Mouse (Mus musculus) intestine, embryonic 14.5 days (tissue): ENCODE data around the gene Rmdn3. TPM values are rescaled to one million over a fixed set of nuclear protein-coding genes. Genes with fewer than 3 reads are reported as not detected.

ENCODE experiments used
- ATAC-seq: fragments of 200-750 bp; cut with Nextera tagmentation; replicated peaks from 2 replicates; pipeline ENCODE4 v1.8.0; 2017; ENCODE audit warnings: low read depth, moderate number of reproducible peaks, moderate TSS enrichment, moderate library complexity; ENCODE audit not compliant: low FRiP score, low TSS enrichment
- DNase-seq: peaks from one replicate; pipeline ENCODE4 v3.0.0-alpha.2; 2018; ENCODE audit warnings: low spot score
- H3K27ac ChIP-seq: fragments of 300-500 bp; sonication (generic); 2 replicates; pipeline ENCODE4 v1.5.1; 2014; ENCODE audit warnings: low read depth, mild to moderate bottlenecking, control low read depth
- H3K27me3 ChIP-seq: fragments of 300-500 bp; sonication (generic); replicated peaks from 2 replicates; pipeline ENCODE4 v1.6.1; 2014; ENCODE audit warnings: low read length, control low read depth; ENCODE audit not compliant: control insufficient read depth, insufficient read depth
- H3K36me3 ChIP-seq: fragments of 300-500 bp; sonication (generic); 2 replicates; pipeline ENCODE4 v1.6.1; 2014; ENCODE audit warnings: low read length, control low read depth; ENCODE audit not compliant: control insufficient read depth, insufficient read depth
- H3K4me1 ChIP-seq: fragments of 300-500 bp; sonication (generic); replicated peaks from 2 replicates; pipeline ENCODE4 v1.6.1; 2014; ENCODE audit warnings: low read length, control low read depth, mixed read lengths; ENCODE audit not compliant: control insufficient read depth, insufficient read depth
- H3K4me2 ChIP-seq: fragments of 300-500 bp; sonication (generic); 2 replicates; pipeline ENCODE4 v1.6.1; 2014; ENCODE audit warnings: low read length
- H3K4me3 ChIP-seq: fragments of 300-500 bp; sonication (generic); 2 replicates; pipeline ENCODE4 v1.5.1; 2014; ENCODE audit warnings: low read depth, low read length, control low read depth, mixed read lengths
- H3K9ac ChIP-seq: fragments of 300-500 bp; sonication (generic); 2 replicates; pipeline ENCODE4 v1.6.1; 2014; ENCODE audit warnings: mild to moderate bottlenecking, low read length
- H3K9me3 ChIP-seq: fragments of 300-500 bp; sonication (generic); 2 replicates; pipeline ENCODE4 v1.6.1; 2016; ENCODE audit warnings: low read length, control low read depth; ENCODE audit not compliant: control insufficient read depth
- WGBS: fragments of 180-500 bp; shearing (Covaris S2); extraction: QIAGEN DNeasy Blood & Tissue Kit; methylation state at CpG from one replicate; pipeline ENCODE4 v1.1.7; 2014; 5-methylcytosine and 5-hydroxymethylcytosine counted together
- polyA plus RNA-seq: library from polyadenylated mRNA; unstranded; fragments of >200 nt; fragmentation: Nextera tagmentation; extraction: Ambion mirVana; gene quantifications from 2 replicates; pipeline ENCODE4 v1.2.1, GENCODE M21; 2014

Gene Rmdn3
- polyA plus RNA-seq, 1 experiment from 2014 or later: 33.6 TPM

- H3K36me3 ChIP-seq: peaks cover 86% of the 10 kb centered on the region
- WGBS: 91% methylated on average over 6 of the region's 6 CpGs
These were observed 10.4 kb downstream of the Rmdn3 start for GRCm38 (mm10) chr2:119146435-119146834.

DNA sequence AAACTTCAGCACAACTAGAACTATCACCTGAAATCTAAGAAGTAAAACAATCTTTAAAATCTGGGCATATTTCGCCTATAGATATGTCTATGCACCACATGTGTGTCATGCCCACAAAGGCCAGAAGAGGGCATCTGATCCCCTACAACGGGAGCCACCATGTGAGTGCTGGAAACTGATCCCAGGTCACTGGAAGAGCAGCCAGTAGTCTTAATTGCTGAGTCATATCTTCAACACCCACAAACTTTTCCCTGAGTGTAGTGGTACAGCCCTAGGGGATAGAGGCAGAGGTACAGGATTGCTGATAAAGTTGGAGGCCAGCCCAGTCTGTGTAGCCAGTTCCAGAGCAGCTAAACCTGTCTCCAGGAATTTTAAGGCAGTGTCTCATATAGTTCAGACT is 11.6 kb downstream of the Rmdn3 start:
- Histone ChIP-seq H3K9ac (no peak overlapping the region), H3K9me3 (no peaks in the 10 kb centered on the region), H3K4me3 (no peak overlapping the region), H3K4me2 (no peak overlapping the region), H3K27me3 (no peaks in the 10 kb centered on the region), H3K36me3 (peaks cover 81% of the 10 kb centered on the region), H3K27ac (no peak overlapping the region), H3K4me1 (no peaks in the 10 kb centered on the region)
- DNase-seq: no peak
- ATAC-seq: no peak
- 87% methylated on average over 2 of the region's 2 CpGs for WGBS

More at GRCm38 (mm10) chr2:119146435-119146834, 10.4 kb downstream of the Rmdn3 start:
- Histone ChIP-seq H3K27me3 (no peaks in the 10 kb centered on the region), H3K9me3 (no peaks in the 10 kb centered on the region), H3K4me1 (no peaks in the 10 kb centered on the region), H3K4me2 (no peak overlapping the region), H3K4me3 (no peak overlapping the region), H3K27ac (no peak overlapping the region), H3K9ac (no peak overlapping the region)
- DNase-seq (no peak), ATAC-seq (no peak)

GRCm38 (mm10) chr2:119136346-119136898 is 20.4 kb downstream of the Rmdn3 start:
- no peak overlapping the region for H3K4me2 ChIP-seq
- no peak overlapping the region for H3K9ac ChIP-seq
- 82% methylated on average over 5 of the region's 5 CpGs for WGBS
- ATAC-seq (no peak), DNase-seq (no peak)
- H3K4me3 ChIP-seq: no peak overlapping the region
- no peaks in the 10 kb centered on the region for H3K9me3 ChIP-seq
- H3K4me1 ChIP-seq: no peaks in the 10 kb centered on the region
- H3K36me3 ChIP-seq: peaks cover 82% of the 10 kb centered on the region
- H3K27me3 ChIP-seq: no peaks in the 10 kb centered on the region
- no peak overlapping the region for H3K27ac ChIP-seq

- ATAC-seq (no peak), DNase-seq (no peak)
- Histone ChIP-seq H3K36me3 (peaks cover 19% of the 10 kb centered on the region; the same call in 1 of the 2 replicates), H3K27me3 (no peaks in the 10 kb centered on the region), H3K4me3 (peak overlapping the region; percentile 81), H3K4me1 (peaks cover 6% of the 10 kb centered on the region), H3K4me2 (peak overlapping the region; percentile 91), H3K9me3 (no peaks in the 10 kb centered on the region), H3K9ac (peak overlapping the region; percentile 81), H3K27ac (peak overlapping the region; percentile 94; the same call in 1 of the 2 replicates)
- 9% methylated on average over 20 of the region's 20 CpGs for WGBS
These were observed 43.5 kb downstream of the Rmdn3 start for GRCm38 (mm10) chr2:119113121-119113925.

DNA sequence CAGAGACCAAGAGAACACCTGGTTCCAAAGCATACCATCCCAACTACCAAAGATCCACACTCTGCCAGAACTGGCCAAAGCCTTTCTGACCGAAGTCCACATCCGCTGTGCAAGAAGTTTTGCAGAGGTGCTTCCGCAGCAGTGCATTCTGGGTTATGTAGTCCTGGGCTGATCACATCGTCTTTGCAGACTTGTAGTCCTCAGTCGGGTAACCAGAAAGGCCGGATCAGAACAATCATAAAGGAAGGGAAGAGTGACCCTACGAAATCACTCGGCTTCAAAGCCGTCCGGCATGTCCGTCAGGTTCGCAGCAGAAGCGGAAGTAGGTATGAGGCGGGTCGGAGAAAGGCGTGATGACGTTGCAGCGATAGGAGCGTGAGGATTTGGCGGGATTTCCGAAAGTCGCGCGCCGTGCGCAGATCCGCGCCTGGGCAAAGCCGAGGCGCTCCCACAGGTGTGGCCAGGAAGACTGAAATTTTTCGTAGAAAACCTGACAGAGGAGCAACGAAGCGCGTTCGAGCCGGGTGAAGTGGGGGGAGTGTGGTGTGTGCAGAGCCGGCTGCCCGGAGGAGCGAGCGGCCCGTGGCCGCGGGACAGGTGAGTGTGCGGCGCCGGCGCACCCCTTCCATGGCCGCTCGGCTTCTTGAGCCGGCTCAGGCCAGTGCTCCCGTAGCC is 44.3 kb downstream of the Rmdn3 start, which contains the start of gene Rad51:
Rad51 (plus strand) TSS at position 356 of the 675 bp plus-strand sequence.
- Histone ChIP-seq H3K9ac (peak within 1 kb of the TSS; percentile 81), H3K4me1 (peaks cover 6% of the 10 kb centered on the region), H3K36me3 (peaks cover 12% of the 10 kb centered on the region; the same call in 1 of the 2 replicates), H3K27ac (peak within 1 kb of the TSS; percentile 94), H3K9me3 (no peaks in the 10 kb centered on the region), H3K4me2 (peak within 1 kb of the TSS; percentile 91), H3K27me3 (no peaks in the 10 kb centered on the region), H3K4me3 (peak within 1 kb of the TSS; percentile 81)
- under 1% methylated on average over 51 of the region's 51 CpGs for WGBS
- DNase-seq: peak; percentile 96
- ATAC-seq: peak; percentile 94

GRCm38 (mm10) chr2:119111060-119111459 is 45.8 kb downstream of the Rmdn3 start:
- Histone ChIP-seq H3K9me3 (no peaks in the 10 kb centered on the region), H3K27me3 (no peaks in the 10 kb centered on the region), H3K27ac (no peak overlapping the region), H3K36me3 (0 out of 2 replicates have a peak, but pooled peaks cover 6% of the 10 kb centered on the region), H3K4me3 (no peak overlapping the region), H3K4me2 (no peak overlapping the region), H3K4me1 (peaks cover 6% of the 10 kb centered on the region), H3K9ac (no peak overlapping the region)
- 87% methylated on average over 3 of the region's 3 CpGs for WGBS
- ATAC-seq (no peak), DNase-seq (no peak)

- Histone ChIP-seq H3K36me3 (peaks cover 14% of the 10 kb centered on the region), H3K4me3 (no peak overlapping the region), H3K27ac (no peak overlapping the region), H3K9ac (no peak overlapping the region), H3K9me3 (no peaks in the 10 kb centered on the region), H3K4me1 (peaks cover 5% of the 10 kb centered on the region), H3K27me3 (no peaks in the 10 kb centered on the region), H3K4me2 (no peak overlapping the region)
- ATAC-seq: no peak
- 49% methylated on average over 4 of the region's 4 CpGs for WGBS
- DNase-seq: peak; percentile 67
These were observed 48.3 kb downstream of the Rmdn3 start for GRCm38 (mm10) chr2:119108554-119108953.

DNA sequence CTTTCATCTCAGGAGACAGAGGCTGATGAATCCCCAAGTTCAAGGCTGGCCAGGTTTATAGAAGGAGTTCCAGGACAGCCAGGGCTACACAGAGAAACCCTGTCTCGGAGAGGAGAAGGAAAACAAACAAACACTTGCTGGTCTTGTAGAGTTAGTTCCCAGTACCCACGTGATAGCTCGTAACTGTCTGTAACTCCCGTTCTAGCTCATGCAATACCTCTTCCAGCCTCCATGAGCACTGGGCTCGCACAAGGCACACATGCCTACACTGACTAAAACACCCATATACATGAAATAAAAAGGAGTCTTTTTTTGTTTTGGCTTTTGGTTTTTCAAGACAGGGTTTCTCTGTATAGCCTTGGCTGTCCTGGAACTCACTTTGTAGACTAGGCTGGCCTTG is 50.3 kb downstream of the Rmdn3 start:
- Histone ChIP-seq H3K9me3 (no peaks in the 10 kb centered on the region), H3K4me3 (no peak overlapping the region), H3K4me2 (no peak overlapping the region), H3K27ac (no peak overlapping the region), H3K27me3 (no peaks in the 10 kb centered on the region), H3K9ac (no peak overlapping the region), H3K36me3 (peaks cover 33% of the 10 kb centered on the region), H3K4me1 (no peaks in the 10 kb centered on the region)
- 80% methylated on average over 5 of the region's 5 CpGs for WGBS
- ATAC-seq: no peak
- DNase-seq: no peak
